Mouse (Mus musculus): ENCODE measurements around the gene Gimd1. TPM values are rescaled to one million over a fixed set of nuclear protein-coding genes. Genes with fewer than 3 reads are reported as not detected.

The Gimd1 gene
- not detected for polyA plus RNA-seq (2017; shearing (Covaris generic))

GRCm38 (mm10) chr3:132629601-132630239 is at the start of gene Gimd1:
Gene Gimd1 (plus strand): TSS chr3:132629820.

GRCm38 (mm10) chr3:132683447-132684230 is 54.0 kb downstream of the Gimd1 start, which contains the start of gene Tbck:
Gene Tbck (plus strand): TSS chr3:132684144.

GRCm38 (mm10) chr3:132684231-132684928 is 54.8 kb downstream of the Gimd1 start, which contains the start of gene Aimp1:
Gene Aimp1 (minus strand): TSS chr3:132684370.

Other genes with a start within 250 kb of the Gimd1 start
- gene Tbck, start 54.3 kb downstream of the Gimd1 start, polyA plus RNA-seq (2017; shearing (Covaris generic)): 14.7 TPM
- gene Aimp1, start 54.5 kb downstream of the Gimd1 start, polyA plus RNA-seq (2017; shearing (Covaris generic)): 62.2 TPM

Data from inflammation-experienced regulatory T-cells, adult 16 weeks (primary cell).